Mouse (Mus musculus) MEL (cell line): ENCODE data around the gene Ggnbp2. TPM values are rescaled to one million over a fixed set of nuclear protein-coding genes. Genes with fewer than 3 reads are reported as not detected.

ENCODE experiments used
- DNase-seq: peaks from one replicate; pipeline ENCODE4 v3.0.0; 2011; ENCODE audit warnings: low read depth, low spot score
- H3K27ac ChIP-seq: 2 replicates; pipeline ENCODE4 v1.5.1; 2012; ENCODE audit warnings: low read depth, mild to moderate bottlenecking, control low read depth, low read length, moderate library complexity; ENCODE audit not compliant: control insufficient read depth
- H3K27me3 ChIP-seq, 2 experiments: fragments of 150-350 bp in 1 of 2; sonication (generic) in 1 of 2; 2 replicates each; pipeline ENCODE4 v1.6.1; 2012; ENCODE audit warnings: low read length in 2 of 2, mild to moderate bottlenecking in 2 of 2, improper control_type of control experiment in 1 of 2, moderate library complexity in 1 of 2; ENCODE audit not compliant: insufficient read depth in 2 of 2, control insufficient read depth in 1 of 2
- H3K36me3 ChIP-seq, 2 experiments: 2 replicates each; pipeline ENCODE4 v1.6.1; 2012 to 2014; ENCODE audit warnings: low read length in 2 of 2, improper control_type of control experiment in 1 of 2, inconsistent platforms in 1 of 2, mild to moderate bottlenecking in 1 of 2; ENCODE audit not compliant: insufficient read depth in 2 of 2, control insufficient read depth in 1 of 2
- H3K4me1 ChIP-seq, 2 experiments: fragments of 150-350 bp in 1 of 2; sonication (generic) in 1 of 2; 2 replicates each; pipeline ENCODE4 v1.6.1; 2012; ENCODE audit warnings: low read length in 2 of 2, improper control_type of control experiment in 1 of 2, mild to moderate bottlenecking in 1 of 2; ENCODE audit not compliant: insufficient read depth in 2 of 2, control insufficient read depth in 1 of 2
- H3K4me3 ChIP-seq, 2 experiments: fragments of 150-350 bp in 1 of 2; sonication (generic) in 1 of 2; 2 replicates each; pipeline ENCODE4 v1.5.1; 2012; ENCODE audit warnings: low read depth in 2 of 2, low read length in 2 of 2, mild to moderate bottlenecking in 2 of 2, moderate library complexity in 2 of 2, control low read depth in 1 of 2, improper control_type of control experiment in 1 of 2; ENCODE audit not compliant: control insufficient read depth in 1 of 2, insufficient read depth in 1 of 2
- H3K79me2 ChIP-seq: 2 replicates; pipeline ENCODE4 v1.6.1; 2012; ENCODE audit warnings: mild to moderate bottlenecking, low read length, moderate library complexity; ENCODE audit not compliant: control insufficient read depth, poor library complexity, insufficient read depth
- H3K9ac ChIP-seq: 2 replicates; pipeline ENCODE4 v1.6.1; 2012; ENCODE audit warnings: low read depth, mild to moderate bottlenecking, control low read depth, low read length, moderate library complexity; ENCODE audit not compliant: control insufficient read depth, poor library complexity, severe bottlenecking
- H3K9me3 ChIP-seq: fragments of 150-350 bp; sonication (generic); replicated peaks from 2 replicates; pipeline ENCODE4 v1.6.1; 2012; ENCODE audit warnings: mild to moderate bottlenecking, low read length, improper control_type of control experiment, moderate library complexity; ENCODE audit not compliant: insufficient read depth
- BHLHE40 ChIP-seq: IDR thresholded peaks from 2 replicates; pipeline ENCODE4 v1.6.1; 2012; ENCODE audit warnings: low read depth, mild to moderate bottlenecking, inconsistent platforms, low read length, improper control_type of control experiment, borderline replicate concordance
- CHD1 ChIP-seq: IDR thresholded peaks from 2 replicates; pipeline ENCODE4 v1.6.1; 2012; ENCODE audit warnings: low read depth, mild to moderate bottlenecking, inconsistent platforms, low read length, improper control_type of control experiment
- CHD2 ChIP-seq: IDR thresholded peaks from 2 replicates; pipeline ENCODE4 v1.6.1; 2011; ENCODE audit warnings: low read length, improper control_type of control experiment
- CTCF ChIP-seq, 3 experiments: IDR thresholded peaks in 2 of 3; conservative IDR thresholded peaks in 1 of 3; 2 replicates each; pipeline ENCODE4 v1.5.1; 2011 to 2012; ENCODE audit warnings: low read length in 3 of 3, low read depth in 2 of 3, mild to moderate bottlenecking in 2 of 3, improper control_type of control experiment in 1 of 3, inconsistent platforms in 1 of 3, mixed read lengths in 1 of 3, moderate library complexity in 1 of 3; ENCODE audit not compliant: control insufficient read depth in 1 of 3, insufficient read depth in 1 of 3, poor library complexity in 1 of 3, severe bottlenecking in 1 of 3
- E2F4 ChIP-seq: IDR thresholded peaks from 2 replicates; pipeline ENCODE4 v1.6.1; 2011; ENCODE audit warnings: low read depth, low read length, improper control_type of control experiment, borderline replicate concordance
- ELF1 ChIP-seq: IDR thresholded peaks from 2 replicates; pipeline ENCODE4 v1.6.1; 2014; ENCODE audit warnings: low read depth, mild to moderate bottlenecking, inconsistent platforms, low read length, improper control_type of control experiment, moderate library complexity
- EP300 ChIP-seq, 2 experiments: IDR thresholded peaks; 2 replicates each; pipeline ENCODE4 v1.6.1; 2011; ENCODE audit warnings: improper control_type of control experiment in 2 of 2, low read length in 2 of 2, low read depth in 1 of 2, mild to moderate bottlenecking in 1 of 2
- ETS1 ChIP-seq: IDR thresholded peaks from 2 replicates; pipeline ENCODE4 v1.6.1; 2012; ENCODE audit warnings: low read depth, mild to moderate bottlenecking, inconsistent platforms, low read length, improper control_type of control experiment, moderate library complexity
- GATA1 ChIP-seq: IDR thresholded peaks from 2 replicates; pipeline ENCODE4 v1.6.1; 2011; ENCODE audit warnings: low read depth, low read length, improper control_type of control experiment
- HCFC1 ChIP-seq: IDR thresholded peaks from 2 replicates; pipeline ENCODE4 v1.6.1; 2012; ENCODE audit warnings: low read depth, mild to moderate bottlenecking, inconsistent platforms, low read length, improper control_type of control experiment, moderate library complexity
- JUND ChIP-seq: IDR thresholded peaks from 2 replicates; pipeline ENCODE4 v1.6.1; 2011; ENCODE audit warnings: low read depth, mild to moderate bottlenecking, improper control_type of control experiment, low read length
- KAT2A ChIP-seq: conservative IDR thresholded peaks from 2 replicates; pipeline ENCODE4 v1.6.1; 2012; ENCODE audit warnings: low read depth, low read length, improper control_type of control experiment, inconsistent platforms
- MAFK ChIP-seq: IDR thresholded peaks from 2 replicates; pipeline ENCODE4 v1.6.1; 2011; ENCODE audit warnings: low read depth, mild to moderate bottlenecking, low read length, improper control_type of control experiment, borderline replicate concordance
- MAX ChIP-seq: IDR thresholded peaks from 2 replicates; pipeline ENCODE4 v1.6.1; 2011; ENCODE audit warnings: low read length, improper control_type of control experiment
- MAZ ChIP-seq: IDR thresholded peaks from 2 replicates; pipeline ENCODE4 v1.6.1; 2012; ENCODE audit warnings: low read depth, mild to moderate bottlenecking, inconsistent platforms, low read length, improper control_type of control experiment
- MXI1 ChIP-seq: IDR thresholded peaks from 2 replicates; pipeline ENCODE4 v1.6.1; 2011; ENCODE audit warnings: mild to moderate bottlenecking, low read depth, low read length, improper control_type of control experiment
- MYC ChIP-seq: IDR thresholded peaks from 2 replicates; pipeline ENCODE4 v1.6.1; 2011; ENCODE audit warnings: low read depth, mild to moderate bottlenecking, low read length, improper control_type of control experiment, moderate library complexity
- NELFE ChIP-seq: IDR thresholded peaks from 2 replicates; pipeline ENCODE4 v1.6.1; 2011; ENCODE audit warnings: low read depth, low read length, improper control_type of control experiment
- NRF1 ChIP-seq: IDR thresholded peaks from 2 replicates; pipeline ENCODE4 v1.6.1; 2014; ENCODE audit warnings: low read depth, mild to moderate bottlenecking, inconsistent platforms, low read length, improper control_type of control experiment, moderate library complexity; ENCODE audit not compliant: poor library complexity, insufficient read depth, severe bottlenecking
- POLR2A ChIP-seq, 2 experiments: IDR thresholded peaks; 2 replicates each; pipeline ENCODE4 v1.6.1; 2011 to 2012; ENCODE audit warnings: low read length in 2 of 2, mild to moderate bottlenecking in 2 of 2, control low read depth in 1 of 2, improper control_type of control experiment in 1 of 2, low read depth in 1 of 2, moderate library complexity in 1 of 2; ENCODE audit not compliant: control insufficient read depth in 1 of 2, insufficient read depth in 1 of 2, poor library complexity in 1 of 2
- POLR2AphosphoS2 ChIP-seq: IDR thresholded peaks from 2 replicates; pipeline ENCODE4 v1.6.1; 2011; ENCODE audit warnings: low read length, improper control_type of control experiment
- POLR2AphosphoS5 ChIP-seq: IDR thresholded peaks from 2 replicates; pipeline ENCODE4 v1.6.1; 2012; ENCODE audit warnings: low read depth, borderline replicate concordance, mild to moderate bottlenecking, inconsistent platforms, low read length, moderate library complexity, mixed read lengths
- RAD21 ChIP-seq: IDR thresholded peaks from 2 replicates; pipeline ENCODE4 v1.6.1; 2011; ENCODE audit warnings: mild to moderate bottlenecking, low read depth, low read length, improper control_type of control experiment
- RCOR1 ChIP-seq: IDR thresholded peaks from 2 replicates; pipeline ENCODE4 v1.6.1; 2012; ENCODE audit warnings: low read depth, mild to moderate bottlenecking, inconsistent platforms, low read length, improper control_type of control experiment
- SMC3 ChIP-seq: IDR thresholded peaks from 2 replicates; pipeline ENCODE4 v1.6.1; 2011; ENCODE audit warnings: low read depth, low read length, improper control_type of control experiment
- TAL1 ChIP-seq: IDR thresholded peaks from 2 replicates; pipeline ENCODE4 v1.6.1; 2012; ENCODE audit warnings: mild to moderate bottlenecking, inconsistent platforms, low read length, moderate library complexity, mixed read lengths
- TBP ChIP-seq: IDR thresholded peaks from 2 replicates; pipeline ENCODE4 v1.8.0; 2011; ENCODE audit warnings: low read depth, low read length, improper control_type of control experiment
- TCF12 ChIP-seq: IDR thresholded peaks from 2 replicates; pipeline ENCODE4 v1.6.1; 2014; ENCODE audit warnings: low read depth, mild to moderate bottlenecking, inconsistent platforms, low read length, improper control_type of control experiment, moderate library complexity
- UBTF ChIP-seq: IDR thresholded peaks from 2 replicates; pipeline ENCODE4 v1.6.1; 2012; ENCODE audit warnings: low read depth, mild to moderate bottlenecking, inconsistent platforms, low read length, improper control_type of control experiment, moderate library complexity, borderline replicate concordance; ENCODE audit not compliant: insufficient read depth
- USF1 ChIP-seq: IDR thresholded peaks from 2 replicates; pipeline ENCODE4 v1.6.1; 2014; ENCODE audit warnings: low read depth, mild to moderate bottlenecking, inconsistent platforms, low read length, improper control_type of control experiment, moderate library complexity
- USF2 ChIP-seq, 2 experiments: IDR thresholded peaks; 2 replicates each; pipeline ENCODE4 v1.6.1; 2011 to 2012; ENCODE audit warnings: improper control_type of control experiment in 2 of 2, low read length in 2 of 2, borderline replicate concordance in 1 of 2, inconsistent platforms in 1 of 2, low read depth in 1 of 2, mild to moderate bottlenecking in 1 of 2; ENCODE audit not compliant: insufficient read depth in 1 of 2
- ZC3H11A ChIP-seq: IDR thresholded peaks from 2 replicates; pipeline ENCODE4 v1.6.1; 2012; ENCODE audit warnings: low read depth, mild to moderate bottlenecking, inconsistent platforms, low read length, improper control_type of control experiment
- ZKSCAN1 ChIP-seq: IDR thresholded peaks from 2 replicates; pipeline ENCODE4 v1.6.1; 2012; ENCODE audit warnings: low read depth, mild to moderate bottlenecking, inconsistent platforms, low read length, improper control_type of control experiment, moderate library complexity
- ZMIZ1 ChIP-seq: IDR thresholded peaks from 2 replicates; pipeline ENCODE4 v1.6.1; 2012; ENCODE audit warnings: low read depth, mild to moderate bottlenecking, inconsistent platforms, low read length, improper control_type of control experiment, moderate library complexity
- polyA plus RNA-seq, 2 experiments: library from polyadenylated mRNA; stranded (reverse) in 1 of 2; unstranded in 1 of 2; fragments of >175 nt in 1 of 2; fragments of >200 nt in 1 of 2; gene quantifications; 2 replicates each; pipeline versions ENCODE4 v1.2.1 to v1.2.4; 2012; ENCODE audit warnings: low replicate concordance in 2 of 2, low read depth in 1 of 2; ENCODE audit not compliant: insufficient read length in 2 of 2, insufficient read depth in 1 of 2, missing spikeins in 1 of 2
- total RNA-seq: library from RNA; depleted of rRNA; stranded (reverse); fragments of 300-350 nt; gene quantifications from 2 replicates; pipeline ENCODE4 v1.2.3, GENCODE M21; 2012

Gene Ggnbp2
- total and polyA plus RNA-seq, 3 experiments, result 55.4 to 89.6 (median 83.0) TPM

GRCm38 (mm10) chr11:84869537-84870232 is 932 bp downstream of the Ggnbp2 start (continued):
- TF ChIP-seq HCFC1 (peak; percentile 81), MXI1 (peak; percentile 9)

DNA sequence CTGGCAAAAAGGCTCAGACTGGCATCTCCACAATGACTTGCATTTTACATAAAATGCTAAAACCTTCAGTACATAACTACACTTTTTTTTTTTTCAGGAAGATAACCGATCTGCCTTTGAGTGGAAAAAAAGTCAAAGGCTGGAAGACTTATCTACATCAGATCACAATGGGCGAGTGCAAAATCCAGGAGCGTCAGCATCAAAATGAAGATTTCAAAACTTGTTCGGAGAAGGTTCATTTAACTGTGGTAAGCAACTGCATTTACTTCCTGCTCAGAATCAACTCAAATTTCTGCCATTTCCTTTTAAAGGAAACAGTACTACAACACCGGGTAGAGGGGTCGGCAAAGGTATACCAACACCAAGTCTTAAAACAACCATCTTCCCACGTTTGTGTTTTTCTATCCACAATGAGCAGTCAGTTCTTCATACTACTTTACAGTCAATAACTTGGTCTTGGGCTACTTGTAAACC is 1.8 kb downstream of the Ggnbp2 start:
- H3K9ac ChIP-seq, result peak overlapping the region; percentile 95
- peak overlapping the region; percentile 97 to 98 for H3K4me3 ChIP-seq
- H3K27ac ChIP-seq, result peak overlapping the region; percentile 70
- peaks cover 27 to 55% of the 10 kb centered on the region in 2 experiments for H3K36me3 ChIP-seq
- no peaks in the 10 kb centered on the region for H3K27me3 ChIP-seq
- DNase-seq, result peak; percentile 79
- H3K79me2 ChIP-seq, result peaks cover 60% of the 10 kb centered on the region
- H3K9me3 ChIP-seq, result no peaks in the 10 kb centered on the region
- peaks cover 16 to 43% of the 10 kb centered on the region in 2 experiments for H3K4me1 ChIP-seq
- no peak for TF ChIP-seq JUND
- TF ChIP-seq ETS1, result peak; percentile 24; the same call in 1 of the 2 replicates
- TF ChIP-seq NRF1, result no peak
- no peak for TF ChIP-seq ZKSCAN1
- TF ChIP-seq CHD1, result 0 out of 2 replicates have a peak, but pooled peaks have one; percentile 5
- no peak for TF ChIP-seq USF1
- no peak for TF ChIP-seq MAFK
- no peak for TF ChIP-seq CHD2
- TF ChIP-seq MAX, result no peak
- TF ChIP-seq POLR2AphosphoS5, result no peak
- no peak for TF ChIP-seq RCOR1
- 0 out of 2 replicates have a peak, but pooled peaks have one; percentile 51 for TF ChIP-seq MAZ
- no peak for TF ChIP-seq RAD21
- TF ChIP-seq GATA1, result peak; percentile 74
- peak; percentile 39 to 75; a peak in 3 of 4 replicates for TF ChIP-seq EP300 (IDR thresholded peaks at IDR 0.05; ENCODE audit: low read depth in 1 of 2, low read length in 2 of 2)
- no peak for TF ChIP-seq KAT2A
- TF ChIP-seq MXI1, result peak; percentile 42
- TF ChIP-seq CTCF (IDR thresholded peaks at IDR 0.05 in 2 of 3, conservative IDR thresholded peaks at IDR 0.05 in 1 of 3; ENCODE audit: control insufficient read depth in 1 of 3, insufficient read depth in 1 of 3, low read depth in 2 of 3, low read length in 3 of 3, poor library complexity in 1 of 3, severe bottlenecking in 1 of 3), result no peak
- no peak for TF ChIP-seq BHLHE40
- no peak for TF ChIP-seq ZMIZ1
- TF ChIP-seq TBP, result 0 out of 2 replicates have a peak, but pooled peaks have one; percentile 30
- no peak for TF ChIP-seq E2F4
- no peak for TF ChIP-seq SMC3
- peak; percentile 44; the same call in 1 of the 2 replicates for TF ChIP-seq ELF1
- TF ChIP-seq MYC, result peak; percentile 51
- TF ChIP-seq NELFE, result no peak
- no peak for TF ChIP-seq USF2 (IDR thresholded peaks at IDR 0.05; ENCODE audit: borderline replicate concordance in 1 of 2, insufficient read depth in 1 of 2, low read depth in 1 of 2, low read length in 2 of 2)
- TF ChIP-seq UBTF, result no peak
- no peak for TF ChIP-seq TAL1
- TF ChIP-seq POLR2A (IDR thresholded peaks at IDR 0.05; ENCODE audit: control insufficient read depth in 1 of 2, insufficient read depth in 1 of 2, low read depth in 1 of 2, low read length in 2 of 2, poor library complexity in 1 of 2), result no peak
- TF ChIP-seq ZC3H11A, result no peak
- TF ChIP-seq TCF12, result no peak
- no peak for TF ChIP-seq POLR2AphosphoS2
